Mouse (Mus musculus): ENCODE results near the gene Ipo5. TPM values are rescaled to one million over a fixed set of nuclear protein-coding genes. Genes with fewer than 3 reads are reported as not detected.

The Ipo5 gene
- polyA plus RNA-seq, 1 experiment from 2014 or later: 54.9 TPM

GRCm38 (mm10) chr14:120933624-120934023 lies 22.6 kb downstream of the Ipo5 start:
- peaks cover 33% of the 10 kb centered on the region for H3K36me3 ChIP-seq (ENCODE audit: control insufficient read depth, insufficient read depth, low read length)
- no peak overlapping the region for H3K4me2 ChIP-seq (ENCODE audit: low read length)
- no peak for ATAC-seq
- H3K9ac ChIP-seq (ENCODE audit: low read depth, low read length): no peak overlapping the region
- H3K27ac ChIP-seq (ENCODE audit: low read length): no peak overlapping the region
- no peaks in the 10 kb centered on the region for H3K27me3 ChIP-seq (ENCODE audit: control insufficient read depth, insufficient read depth, low read depth, low read length)
- no peak overlapping the region for H3K4me3 ChIP-seq (ENCODE audit: low read depth, low read length)
- H3K4me1 ChIP-seq (ENCODE audit: control insufficient read depth, insufficient read depth, low read length): no peaks in the 10 kb centered on the region
- 96% methylated on average over 8 of the region's 8 CpGs for WGBS
- no peaks in the 10 kb centered on the region for H3K9me3 ChIP-seq (replicated peaks; ENCODE audit: control insufficient read depth, low read length, poor library complexity, severe bottlenecking)

GRCm38 (mm10) chr14:120937102-120937501 lies 26.1 kb downstream of the Ipo5 start:
- no peak overlapping the region for H3K27ac ChIP-seq (ENCODE audit: low read length)
- H3K4me1 ChIP-seq (ENCODE audit: control insufficient read depth, insufficient read depth, low read length): no peaks in the 10 kb centered on the region
- peaks cover 38% of the 10 kb centered on the region for H3K36me3 ChIP-seq (ENCODE audit: control insufficient read depth, insufficient read depth, low read length)
- no peak for ATAC-seq
- WGBS: 71% methylated on average over 1 of the region's 1 CpGs
- no peaks in the 10 kb centered on the region for H3K27me3 ChIP-seq (ENCODE audit: control insufficient read depth, insufficient read depth, low read depth, low read length)
- no peak overlapping the region for H3K9ac ChIP-seq (ENCODE audit: low read depth, low read length)
- H3K4me2 ChIP-seq (ENCODE audit: low read length): no peak overlapping the region
- H3K9me3 ChIP-seq (replicated peaks; ENCODE audit: control insufficient read depth, low read length, poor library complexity, severe bottlenecking): no peaks in the 10 kb centered on the region
- no peak overlapping the region for H3K4me3 ChIP-seq (ENCODE audit: low read depth, low read length)

- Histone ChIP-seq H3K27ac (ENCODE audit: low read length) (no peak overlapping the region), H3K4me3 (ENCODE audit: low read depth, low read length) (no peak overlapping the region), H3K9ac (ENCODE audit: low read depth, low read length) (no peak overlapping the region), H3K4me2 (ENCODE audit: low read length) (no peak overlapping the region), H3K4me1 (ENCODE audit: control insufficient read depth, insufficient read depth, low read length) (no peaks in the 10 kb centered on the region), H3K9me3 (replicated peaks; ENCODE audit: control insufficient read depth, low read length, poor library complexity, severe bottlenecking) (no peaks in the 10 kb centered on the region), H3K36me3 (ENCODE audit: control insufficient read depth, insufficient read depth, low read length) (peaks cover 36% of the 10 kb centered on the region), H3K27me3 (ENCODE audit: control insufficient read depth, insufficient read depth, low read depth, low read length) (no peaks in the 10 kb centered on the region)
- 86% methylated on average over 9 of the region's 9 CpGs for WGBS
- ATAC-seq: no peak
These were observed 31.8 kb downstream of the Ipo5 start for GRCm38 (mm10) chr14:120942803-120943202.

- Histone ChIP-seq H3K9ac (ENCODE audit: low read depth, low read length) (no peak overlapping the region), H3K4me2 (ENCODE audit: low read length) (no peak overlapping the region), H3K4me3 (ENCODE audit: low read depth, low read length) (no peak overlapping the region), H3K27me3 (ENCODE audit: control insufficient read depth, insufficient read depth, low read depth, low read length) (no peaks in the 10 kb centered on the region), H3K4me1 (ENCODE audit: control insufficient read depth, insufficient read depth, low read length) (no peaks in the 10 kb centered on the region), H3K36me3 (ENCODE audit: control insufficient read depth, insufficient read depth, low read length) (peaks cover 36% of the 10 kb centered on the region), H3K27ac (ENCODE audit: low read length) (no peak overlapping the region), H3K9me3 (replicated peaks; ENCODE audit: control insufficient read depth, low read length, poor library complexity, severe bottlenecking) (no peaks in the 10 kb centered on the region)
- ATAC-seq: no peak
- WGBS: 89% methylated on average over 7 of the region's 7 CpGs
These were observed 34.1 kb downstream of the Ipo5 start for GRCm38 (mm10) chr14:120945146-120945545.

GRCm38 (mm10) chr14:120947104-120947503 lies 36.1 kb downstream of the Ipo5 start:
- H3K9me3 ChIP-seq (replicated peaks; ENCODE audit: control insufficient read depth, low read length, poor library complexity, severe bottlenecking): no peaks in the 10 kb centered on the region
- peaks cover 35% of the 10 kb centered on the region for H3K36me3 ChIP-seq (ENCODE audit: control insufficient read depth, insufficient read depth, low read length)
- no peak overlapping the region for H3K27ac ChIP-seq (ENCODE audit: low read length)
- no peak overlapping the region for H3K4me2 ChIP-seq (ENCODE audit: low read length)
- H3K27me3 ChIP-seq (ENCODE audit: control insufficient read depth, insufficient read depth, low read depth, low read length): no peaks in the 10 kb centered on the region
- ATAC-seq: peak; percentile 57; the same call in 1 of the 2 replicates
- no peaks in the 10 kb centered on the region for H3K4me1 ChIP-seq (ENCODE audit: control insufficient read depth, insufficient read depth, low read length)
- H3K4me3 ChIP-seq (ENCODE audit: low read depth, low read length): no peak overlapping the region
- H3K9ac ChIP-seq (ENCODE audit: low read depth, low read length): no peak overlapping the region
- 54% methylated on average over 8 of the region's 8 CpGs for WGBS

GRCm38 (mm10) chr14:120949002-120949401 lies 38.0 kb downstream of the Ipo5 start:
- Histone ChIP-seq H3K36me3 (ENCODE audit: control insufficient read depth, insufficient read depth, low read length) (peaks cover 25% of the 10 kb centered on the region), H3K27me3 (ENCODE audit: control insufficient read depth, insufficient read depth, low read depth, low read length) (no peaks in the 10 kb centered on the region), H3K4me1 (ENCODE audit: control insufficient read depth, insufficient read depth, low read length) (no peaks in the 10 kb centered on the region), H3K27ac (ENCODE audit: low read length) (no peak overlapping the region), H3K9me3 (replicated peaks; ENCODE audit: control insufficient read depth, low read length, poor library complexity, severe bottlenecking) (no peaks in the 10 kb centered on the region), H3K4me2 (ENCODE audit: low read length) (no peak overlapping the region), H3K9ac (ENCODE audit: low read depth, low read length) (no peak overlapping the region), H3K4me3 (ENCODE audit: low read depth, low read length) (no peak overlapping the region)
- WGBS: 91% methylated on average over 5 of the region's 5 CpGs
- ATAC-seq: no peak

GRCm38 (mm10) chr14:120950068-120950467 lies 39.0 kb downstream of the Ipo5 start:
- 89% methylated on average over 2 of the region's 2 CpGs for WGBS
- H3K9ac ChIP-seq (ENCODE audit: low read depth, low read length): no peak overlapping the region
- no peaks in the 10 kb centered on the region for H3K27me3 ChIP-seq (ENCODE audit: control insufficient read depth, insufficient read depth, low read depth, low read length)
- peaks cover 19% of the 10 kb centered on the region for H3K36me3 ChIP-seq (ENCODE audit: control insufficient read depth, insufficient read depth, low read length)
- H3K4me1 ChIP-seq (ENCODE audit: control insufficient read depth, insufficient read depth, low read length): no peaks in the 10 kb centered on the region
- no peak for ATAC-seq
- no peak overlapping the region for H3K4me2 ChIP-seq (ENCODE audit: low read length)
- no peak overlapping the region for H3K4me3 ChIP-seq (ENCODE audit: low read depth, low read length)
- H3K9me3 ChIP-seq (replicated peaks; ENCODE audit: control insufficient read depth, low read length, poor library complexity, severe bottlenecking): no peaks in the 10 kb centered on the region
- no peak overlapping the region for H3K27ac ChIP-seq (ENCODE audit: low read length)

- ATAC-seq: no peak
These were observed 41.4 kb downstream of the Ipo5 start for GRCm38 (mm10) chr14:120952434-120952833.

GRCm38 (mm10) chr14:120960551-120960950 lies 49.5 kb downstream of the Ipo5 start:
- no peak for ATAC-seq
- H3K27ac ChIP-seq (ENCODE audit: low read length): no peak overlapping the region
- 58% methylated on average over 8 of the region's 8 CpGs for WGBS
- H3K4me1 ChIP-seq (ENCODE audit: control insufficient read depth, insufficient read depth, low read length): no peaks in the 10 kb centered on the region
- no peaks in the 10 kb centered on the region for H3K36me3 ChIP-seq (ENCODE audit: control insufficient read depth, insufficient read depth, low read length)
- H3K9me3 ChIP-seq (replicated peaks; ENCODE audit: control insufficient read depth, low read length, poor library complexity, severe bottlenecking): no peaks in the 10 kb centered on the region
- H3K27me3 ChIP-seq (ENCODE audit: control insufficient read depth, insufficient read depth, low read depth, low read length): no peaks in the 10 kb centered on the region
- H3K9ac ChIP-seq (ENCODE audit: low read depth, low read length): no peak overlapping the region
- no peak overlapping the region for H3K4me3 ChIP-seq (ENCODE audit: low read depth, low read length)
- H3K4me2 ChIP-seq (ENCODE audit: low read length): no peak overlapping the region

More at GRCm38 (mm10) chr14:120952434-120952833, 41.4 kb downstream of the Ipo5 start:
- Histone ChIP-seq H3K4me1 (ENCODE audit: control insufficient read depth, insufficient read depth, low read length) (no peaks in the 10 kb centered on the region), H3K4me2 (ENCODE audit: low read length) (no peak overlapping the region), H3K9ac (ENCODE audit: low read depth, low read length) (no peak overlapping the region), H3K36me3 (ENCODE audit: control insufficient read depth, insufficient read depth, low read length) (peaks cover 11% of the 10 kb centered on the region), H3K4me3 (ENCODE audit: low read depth, low read length) (no peak overlapping the region), H3K9me3 (replicated peaks; ENCODE audit: control insufficient read depth, low read length, poor library complexity, severe bottlenecking) (no peaks in the 10 kb centered on the region), H3K27ac (ENCODE audit: low read length) (no peak overlapping the region), H3K27me3 (ENCODE audit: control insufficient read depth, insufficient read depth, low read depth, low read length) (no peaks in the 10 kb centered on the region)
- WGBS: 49% methylated on average over 2 of the region's 2 CpGs

All from midbrain, embryonic 16.5 days (tissue).